Mouse (Mus musculus): ENCODE data around the gene Btg3.
A peak's percentile ranks its signal among the peaks of the same experiment; 100 is the strongest.

Btg3 gene

DNA sequence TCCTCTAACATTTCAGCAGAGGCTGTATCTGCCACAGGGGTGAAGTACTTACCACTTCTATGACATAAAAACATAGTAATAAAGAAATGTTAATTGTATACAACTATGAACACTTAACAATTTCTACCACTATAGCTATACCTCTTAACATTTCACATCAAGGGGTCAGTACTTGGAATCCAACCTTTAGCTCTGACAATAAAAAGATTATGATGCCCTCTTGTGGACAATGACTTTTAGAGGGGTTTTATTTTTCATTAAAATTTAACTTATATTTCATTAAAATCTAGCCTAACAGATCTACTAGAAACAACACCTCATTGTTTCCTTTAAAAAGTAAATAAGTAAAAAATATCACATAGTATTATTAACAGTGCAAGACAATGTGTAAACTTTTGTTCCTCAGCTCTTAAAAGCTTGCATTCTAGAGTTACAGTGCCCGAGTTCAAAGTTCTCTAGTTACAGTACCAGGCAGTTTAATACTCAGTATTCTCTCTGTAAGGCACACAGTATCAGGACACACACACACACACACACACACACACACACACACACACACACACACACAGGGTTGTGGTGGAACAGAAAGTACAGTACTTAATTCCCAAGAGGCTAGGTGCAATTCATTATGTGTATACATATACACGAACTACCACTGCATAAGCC lies 30.2 kb downstream of the Btg3 start:
- DNase-seq = no peak

DNA sequence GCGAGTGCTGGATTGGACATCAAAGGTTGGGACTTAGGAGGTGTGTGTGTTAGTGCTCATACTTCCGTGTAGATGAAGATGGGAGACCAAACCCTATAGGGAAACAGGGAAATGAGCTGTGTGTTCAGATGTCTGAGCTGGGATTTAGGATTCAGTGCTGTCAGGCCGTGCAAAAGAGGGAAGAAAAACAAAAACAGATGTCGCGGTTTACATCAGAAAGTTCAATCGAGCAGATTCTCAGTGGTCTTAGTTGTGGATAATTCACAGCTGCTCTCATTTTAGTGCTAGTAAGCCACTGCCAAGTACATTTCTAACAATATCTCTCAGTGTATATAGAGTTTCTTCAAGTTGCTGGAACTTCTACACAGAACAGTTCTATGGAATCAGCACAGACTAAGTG lies 33.2 kb downstream of the Btg3 start:
- no peak for DNase-seq

DNA sequence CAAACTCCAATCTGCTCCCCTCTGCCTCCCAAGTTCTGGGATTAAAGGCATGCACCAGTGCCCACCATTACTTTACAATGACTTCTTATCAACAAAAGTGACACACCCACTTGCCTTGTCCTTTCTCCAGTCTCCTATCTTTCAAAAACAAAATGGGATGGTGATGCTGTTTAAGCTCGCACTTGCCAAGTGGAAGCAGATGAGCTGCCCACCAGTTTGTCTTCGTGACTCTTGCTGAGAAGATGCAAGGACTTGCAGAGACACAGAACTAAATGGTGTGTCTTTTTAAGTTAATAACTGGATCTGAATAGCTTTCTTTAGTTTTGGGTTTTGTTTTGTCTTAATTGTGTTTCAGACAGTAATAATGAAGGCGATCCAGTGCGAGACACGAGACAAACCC lies 34.2 kb downstream of the Btg3 start:
- no peak for DNase-seq

DNA sequence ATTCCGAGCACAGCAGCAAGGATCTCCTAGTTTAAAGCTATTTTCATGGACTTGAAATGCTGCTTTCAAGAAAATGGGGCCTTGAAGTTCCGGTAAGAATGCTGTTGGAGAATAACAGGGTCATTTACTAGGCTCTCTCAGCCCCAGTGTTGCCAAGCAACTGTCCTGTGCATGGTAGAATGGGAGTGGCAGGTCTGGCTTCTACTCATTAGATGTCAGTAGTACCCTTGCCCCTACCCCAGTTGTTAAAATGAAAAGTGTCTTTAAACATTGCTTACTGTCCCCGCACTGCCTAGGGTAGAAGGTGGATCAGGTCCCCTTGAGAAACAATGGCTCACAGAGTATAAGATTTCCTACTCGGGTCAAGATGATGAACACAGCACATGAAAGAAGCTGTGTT lies 35.6 kb downstream of the Btg3 start:
- no peak for DNase-seq

DNA sequence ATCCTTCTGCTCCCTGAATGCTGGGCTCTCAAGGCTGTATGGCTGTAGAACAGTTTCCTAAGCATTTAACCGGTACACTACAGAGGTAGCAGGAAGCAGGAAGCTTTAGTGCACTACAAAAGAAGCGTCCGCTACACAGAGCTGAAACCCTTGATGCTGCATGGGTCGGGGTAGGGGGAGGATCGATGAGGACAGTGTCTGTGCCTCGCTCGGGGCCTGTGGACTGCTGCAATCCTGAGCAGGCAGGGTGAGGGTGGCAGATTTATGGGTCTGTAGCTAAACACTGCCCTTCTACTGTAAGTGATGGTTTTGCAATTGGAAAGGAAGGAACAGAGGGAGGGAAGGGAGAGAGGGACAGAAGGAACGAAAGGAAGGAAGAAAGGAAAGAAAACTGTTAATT lies 39.8 kb downstream of the Btg3 start:
- DNase-seq = no peak

DNA sequence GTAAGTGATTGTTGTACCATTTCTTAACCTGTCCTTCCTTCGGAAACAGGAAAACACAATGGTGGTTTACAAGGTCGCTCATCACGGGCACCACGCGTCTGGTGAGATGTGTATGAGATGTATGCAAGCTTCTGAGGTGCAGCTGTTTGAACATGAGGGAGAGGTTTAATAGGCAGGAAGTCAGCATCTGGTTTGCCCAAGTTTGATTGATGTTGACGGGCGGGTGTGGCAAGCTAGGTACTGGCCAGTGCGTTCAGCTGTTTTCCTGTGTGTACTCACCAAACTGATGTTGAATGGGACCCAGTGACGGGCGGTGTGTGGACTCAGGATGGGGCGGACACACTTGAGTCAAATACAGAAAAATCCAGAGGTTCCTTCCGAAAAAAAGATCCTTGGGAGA lies 49.0 kb downstream of the Btg3 start:
- no peak for DNase-seq

DNA sequence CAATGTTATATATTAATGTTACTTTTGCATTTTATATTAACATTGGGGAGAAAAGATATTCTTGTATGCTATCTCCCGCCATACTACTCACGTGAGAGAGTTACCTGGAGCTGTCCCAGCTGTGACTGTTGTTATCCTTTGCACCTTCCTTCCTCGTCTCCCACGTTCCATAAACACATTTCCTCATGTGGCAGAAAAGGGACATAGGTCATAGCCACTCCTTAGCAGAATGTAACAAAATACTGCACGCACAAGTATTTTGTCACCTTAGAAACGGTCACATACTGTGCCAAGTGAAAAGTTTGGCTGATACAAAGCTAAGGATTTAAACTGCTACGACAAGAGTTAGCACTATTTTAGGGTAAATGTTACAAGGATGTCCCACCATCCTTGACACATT lies 49.4 kb downstream of the Btg3 start:
- no peak for DNase-seq

DNA sequence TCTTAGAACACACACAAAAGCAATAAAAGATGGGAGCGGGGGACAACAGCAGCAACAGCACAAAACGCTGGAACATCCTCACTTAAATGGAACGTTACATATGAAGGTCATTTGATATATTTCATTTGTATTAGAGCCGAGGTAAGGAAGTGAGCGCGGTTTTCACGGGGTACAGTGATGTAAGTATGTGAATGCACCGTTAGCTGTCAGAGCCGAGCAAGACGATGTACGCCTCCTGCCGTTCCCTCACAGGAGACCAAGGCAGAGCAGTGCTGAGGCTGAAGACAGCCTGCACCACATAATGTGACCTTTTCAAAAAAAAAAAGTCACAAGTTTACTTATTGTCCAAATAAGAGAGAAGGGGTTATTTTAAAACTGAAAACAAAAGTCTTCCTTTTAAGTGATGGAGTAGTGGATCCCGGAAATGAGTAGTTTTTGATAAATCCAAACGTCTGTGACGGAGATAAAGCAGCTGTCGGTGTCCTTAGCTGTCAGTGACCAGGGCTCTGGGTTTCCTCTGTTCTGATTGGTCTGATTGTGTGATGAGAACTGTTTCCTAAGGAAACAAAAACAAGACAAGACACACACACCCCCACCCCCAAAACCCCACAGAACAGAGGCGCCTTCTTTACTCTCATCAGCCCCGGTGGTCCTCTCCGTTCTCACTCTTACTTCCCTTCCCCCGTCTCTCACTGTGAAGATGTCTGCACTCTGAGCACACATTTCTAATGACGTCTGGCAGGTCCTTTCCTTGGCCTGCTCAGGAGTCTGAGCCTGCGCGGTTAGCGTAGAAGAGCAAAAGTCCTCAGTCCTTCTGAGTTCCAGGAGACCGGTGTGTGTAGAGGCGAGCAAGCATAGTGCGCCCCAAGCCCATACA lies 50.8 kb downstream of the Btg3 start:
- no peak for DNase-seq

DNA sequence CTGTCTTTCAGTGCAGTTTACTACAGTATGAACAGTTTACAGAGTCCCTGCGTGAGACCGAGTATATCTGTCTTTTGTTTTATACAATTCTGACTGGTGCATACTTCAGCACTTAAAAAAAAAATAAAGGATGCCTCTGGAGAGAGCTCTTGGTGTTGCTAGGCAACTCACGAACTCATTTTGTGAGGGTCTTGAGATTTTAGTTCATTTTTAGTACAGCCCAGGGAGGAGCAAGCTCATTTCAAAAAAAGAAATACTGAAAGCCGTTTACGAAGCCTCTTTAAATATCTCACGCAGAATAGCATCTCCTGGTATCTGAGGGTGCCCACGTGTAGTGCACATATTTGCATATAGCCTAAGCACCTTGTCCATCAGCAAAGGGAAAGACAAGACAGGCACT lies 54.9 kb downstream of the Btg3 start:
- DNase-seq = no peak

DNA sequence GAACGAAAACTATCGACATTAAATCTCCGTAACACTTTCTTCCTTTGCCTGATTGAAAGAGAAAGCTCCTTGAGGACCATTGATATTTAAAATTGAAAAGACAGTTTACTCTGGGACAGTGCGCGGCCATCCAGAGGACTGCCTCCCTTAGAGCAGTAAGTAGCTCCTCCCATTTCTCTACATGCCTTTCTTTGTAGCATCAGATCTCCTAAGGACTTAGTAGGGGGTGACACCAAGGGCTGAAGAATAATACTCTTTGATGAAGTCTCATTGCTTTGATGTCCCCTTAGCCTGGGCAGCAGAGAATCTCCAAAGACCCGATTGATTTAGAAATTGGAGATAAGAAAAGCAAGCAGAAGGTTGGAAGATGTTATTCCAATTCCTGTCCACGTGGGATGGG lies 55.4 kb downstream of the Btg3 start:
- DNase-seq = no peak

DNA sequence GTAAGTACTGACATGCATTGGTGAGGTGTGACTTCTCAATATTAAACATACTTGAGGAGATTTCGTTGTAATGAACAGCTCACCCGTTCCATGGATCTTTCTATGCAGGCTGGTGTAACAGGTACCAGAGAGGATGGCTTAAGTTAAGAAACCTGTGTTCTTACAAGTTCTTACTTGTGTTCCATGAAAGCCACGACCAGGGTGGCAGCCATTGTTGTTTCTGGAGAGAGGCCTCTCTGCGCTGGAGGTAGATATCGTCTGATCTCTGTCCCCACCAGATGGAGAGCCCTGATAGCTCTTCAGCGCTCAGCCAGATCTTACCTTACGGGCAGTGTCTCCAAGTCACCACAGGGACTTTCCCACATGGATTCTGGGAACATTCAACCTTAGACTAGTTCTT lies 57.3 kb downstream of the Btg3 start:
- no peak for DNase-seq

DNA sequence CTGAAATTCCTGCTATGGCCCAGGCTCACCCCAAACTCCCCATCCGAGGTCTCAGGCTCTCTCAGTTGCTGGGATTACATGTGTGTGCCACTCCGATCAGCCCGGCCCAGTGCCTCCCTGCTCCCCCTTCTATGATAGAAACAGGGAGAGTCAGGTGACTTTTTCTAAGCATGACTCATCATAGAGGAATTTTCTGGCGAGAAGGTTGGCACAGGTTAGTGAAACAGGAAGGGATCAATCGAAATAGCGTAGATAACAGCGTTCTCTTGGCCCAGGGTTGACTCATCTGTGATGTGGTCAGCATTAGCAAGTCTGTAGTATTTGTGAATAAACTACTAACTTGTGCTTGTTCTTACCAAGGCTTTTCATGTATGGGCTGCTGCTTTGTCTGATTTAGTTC lies 59.0 kb downstream of the Btg3 start:
- no peak for DNase-seq

DNA sequence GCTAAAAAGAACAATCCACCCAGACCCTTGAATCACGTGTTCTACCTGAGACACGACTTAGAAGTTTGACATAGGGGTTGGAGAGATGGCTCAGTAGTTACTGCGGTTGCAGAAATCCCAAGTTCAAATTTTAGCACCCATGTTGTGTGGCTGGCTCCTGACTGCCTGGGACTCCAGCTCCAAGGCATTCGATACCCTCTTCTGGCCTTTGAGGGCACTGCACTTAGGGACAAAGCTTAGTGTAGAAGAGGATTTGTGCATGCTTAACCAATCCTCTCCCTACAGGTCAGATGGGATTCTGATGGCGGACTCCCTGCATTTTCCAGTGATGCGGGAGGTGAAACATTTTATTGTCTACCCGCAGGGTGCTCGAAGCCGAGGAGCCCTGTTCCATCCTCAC lies 60.1 kb downstream of the Btg3 start:
- DNase-seq = peak; percentile 54 to 73

DNA sequence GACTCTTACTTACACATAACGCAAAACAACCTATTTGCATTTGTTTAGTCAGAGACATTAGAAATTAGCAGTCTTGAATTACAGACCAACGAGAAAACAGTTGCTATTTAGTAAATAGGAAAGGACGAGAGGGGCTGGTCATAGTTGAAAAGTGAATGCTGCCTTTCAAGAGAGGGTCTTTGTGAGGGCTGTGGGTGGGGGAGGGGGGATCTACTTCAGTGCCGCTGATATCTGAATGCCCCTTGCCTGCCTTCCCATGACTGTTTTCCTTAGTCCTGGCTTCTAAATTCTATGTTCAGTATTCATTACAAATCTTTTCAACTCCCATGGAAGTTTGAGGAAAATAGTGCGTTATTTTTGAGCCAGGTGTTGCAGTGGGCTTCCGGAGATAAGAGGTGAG lies 63.0 kb downstream of the Btg3 start:
- DNase-seq = no peak

DNA sequence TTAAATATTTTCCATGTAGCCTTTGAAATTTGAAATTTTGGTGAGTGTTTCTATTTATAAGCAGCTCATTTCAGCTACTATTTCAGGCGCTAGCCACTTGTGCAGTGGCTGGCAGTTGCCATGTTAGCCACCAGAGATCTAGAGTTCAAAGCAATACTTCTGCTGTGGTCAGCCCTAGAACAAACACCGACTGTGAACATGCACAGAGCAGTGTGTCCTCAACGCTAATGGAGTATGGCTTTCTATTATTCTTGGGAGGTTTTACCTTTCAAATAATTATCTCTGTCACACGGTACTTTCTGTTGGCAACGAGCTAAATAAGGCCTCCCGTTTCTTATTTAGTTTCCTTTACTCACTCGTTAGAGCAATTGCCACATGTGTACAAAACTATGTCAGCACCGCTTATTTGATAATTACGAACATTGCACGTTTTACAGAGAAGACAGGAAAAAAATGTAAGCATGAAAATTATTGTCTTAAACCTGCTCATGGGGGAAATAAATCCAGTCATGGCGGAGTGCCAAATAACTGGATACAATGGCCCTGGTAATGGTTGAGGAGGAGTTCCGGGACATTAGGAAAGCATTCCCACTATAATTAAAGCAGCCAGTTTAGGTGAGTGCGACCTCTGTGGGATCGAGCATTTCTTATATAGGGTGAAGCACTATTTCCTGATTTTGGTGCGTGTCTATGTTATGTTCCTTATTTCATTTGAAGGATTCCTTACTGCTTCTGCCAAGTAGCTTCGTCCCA lies 63.7 kb downstream of the Btg3 start:
- no peak for DNase-seq

DNA sequence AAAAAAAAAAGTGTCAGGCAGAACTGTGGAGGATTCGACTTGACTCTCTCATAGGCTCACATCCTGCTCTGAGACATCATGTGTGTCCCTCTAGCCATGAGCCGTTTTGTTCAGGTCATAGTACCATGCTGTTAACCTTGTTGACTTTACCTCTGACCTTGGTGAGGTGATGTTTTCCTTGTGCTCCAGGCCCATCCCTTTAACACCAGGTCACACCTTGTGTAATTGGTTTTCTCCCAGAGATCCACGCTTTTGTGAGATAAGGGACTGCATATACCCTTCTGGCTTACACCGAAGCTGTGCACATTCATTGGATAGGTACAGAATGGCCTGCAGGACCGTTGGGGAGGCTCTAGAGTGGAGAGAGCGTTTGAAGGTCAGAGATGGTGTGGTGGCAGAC lies 67.7 kb downstream of the Btg3 start:
- DNase-seq = no peak

DNA sequence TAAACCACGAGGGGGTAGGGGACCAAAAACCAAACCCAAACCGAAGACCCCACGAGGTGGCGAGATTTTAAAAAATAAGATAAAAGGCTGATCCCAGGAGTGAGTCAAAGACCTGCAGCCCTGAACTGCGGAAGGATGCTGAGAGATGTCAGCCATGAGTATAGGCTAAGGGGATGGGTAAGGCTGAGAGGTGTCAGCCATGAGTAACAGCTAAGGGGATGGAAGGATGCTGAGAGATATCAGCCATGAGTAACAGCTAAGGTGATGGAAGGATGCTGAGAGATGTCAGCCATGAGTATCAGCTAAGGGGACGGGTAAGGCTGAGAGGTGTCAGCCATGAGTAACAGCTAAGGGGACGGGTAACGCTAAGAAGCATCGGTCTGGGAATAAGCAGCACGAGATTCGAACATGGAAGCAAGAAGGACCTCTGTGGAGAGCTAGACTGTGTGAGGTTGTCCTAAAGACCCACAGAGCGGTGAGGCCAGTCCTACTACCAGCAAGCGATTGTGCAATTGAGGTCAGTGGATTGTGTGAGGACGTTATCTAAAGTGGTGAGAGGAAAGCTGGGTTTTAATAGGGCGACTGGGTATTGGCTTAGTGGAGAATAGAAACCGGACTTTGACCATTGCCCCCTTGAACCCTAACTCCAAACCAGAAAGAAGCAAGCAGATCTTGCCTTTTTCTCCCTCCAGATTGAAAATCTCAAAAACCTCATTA lies 69.4 kb downstream of the Btg3 start:
- no peak for DNase-seq

DNA sequence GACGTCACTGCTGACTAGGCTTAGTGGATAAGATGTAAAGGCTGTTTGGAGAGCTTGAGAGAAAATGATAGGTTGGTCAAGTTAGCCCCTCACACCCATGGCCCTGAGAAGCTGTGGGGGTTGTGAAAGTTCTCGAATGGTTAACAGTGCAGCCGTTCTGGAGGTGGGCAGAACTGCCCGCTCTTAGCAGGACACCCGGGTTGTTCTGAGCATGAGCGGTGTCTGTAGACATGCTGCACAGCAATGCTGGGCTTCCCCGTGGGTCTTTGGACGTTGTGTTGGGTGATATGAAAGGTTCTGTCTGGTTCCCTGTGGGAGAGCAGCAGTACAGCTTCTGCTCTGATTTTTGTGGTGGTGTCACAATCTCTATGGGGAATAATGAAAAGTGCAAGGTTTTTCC lies 70.4 kb downstream of the Btg3 start:
- DNase-seq = no peak

DNA sequence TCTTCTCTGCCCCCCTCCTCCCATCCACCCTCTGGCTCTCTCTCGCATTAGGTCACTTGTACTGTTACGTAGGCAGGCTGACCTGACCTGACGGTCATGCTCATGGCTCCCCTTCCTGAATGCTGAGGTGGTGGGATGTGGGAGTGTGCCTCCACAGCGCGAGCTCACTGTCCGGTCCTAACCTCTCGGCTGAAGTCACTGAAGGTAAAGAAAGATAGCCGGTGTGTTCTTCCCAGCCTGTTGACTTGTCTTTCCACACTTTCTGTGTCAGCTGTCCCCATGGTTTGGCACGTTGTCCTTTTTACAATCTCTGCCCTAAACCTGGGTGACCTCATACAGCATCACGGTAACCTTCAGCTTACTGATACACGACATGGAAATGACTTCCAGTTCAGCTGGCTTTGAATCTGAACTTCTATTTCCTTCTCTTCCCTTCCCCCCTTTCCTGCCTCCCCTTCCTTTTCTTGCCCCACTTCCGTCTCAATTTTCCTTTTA lies 71.3 kb downstream of the Btg3 start:
- no peak for DNase-seq

DNA sequence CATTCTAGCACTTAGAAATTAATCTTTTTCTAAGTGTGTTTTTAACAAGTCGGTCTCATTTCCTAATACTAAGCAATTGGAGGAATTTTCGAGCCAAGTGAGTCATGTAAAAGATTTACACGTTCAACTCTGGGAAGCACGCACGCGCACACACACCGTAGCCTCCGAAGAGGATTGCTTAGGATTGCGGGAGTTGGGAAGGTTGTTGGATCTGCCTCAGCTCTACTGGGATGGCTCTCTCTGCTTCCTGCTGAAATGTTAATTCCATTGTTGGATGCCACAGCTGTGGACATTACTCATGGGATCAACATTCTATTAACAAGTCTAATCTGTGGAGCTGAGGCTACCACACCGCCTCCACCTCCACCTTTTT lies 74.3 kb downstream of the Btg3 start:
- peak; percentile 34 to 58 for DNase-seq

DNA sequence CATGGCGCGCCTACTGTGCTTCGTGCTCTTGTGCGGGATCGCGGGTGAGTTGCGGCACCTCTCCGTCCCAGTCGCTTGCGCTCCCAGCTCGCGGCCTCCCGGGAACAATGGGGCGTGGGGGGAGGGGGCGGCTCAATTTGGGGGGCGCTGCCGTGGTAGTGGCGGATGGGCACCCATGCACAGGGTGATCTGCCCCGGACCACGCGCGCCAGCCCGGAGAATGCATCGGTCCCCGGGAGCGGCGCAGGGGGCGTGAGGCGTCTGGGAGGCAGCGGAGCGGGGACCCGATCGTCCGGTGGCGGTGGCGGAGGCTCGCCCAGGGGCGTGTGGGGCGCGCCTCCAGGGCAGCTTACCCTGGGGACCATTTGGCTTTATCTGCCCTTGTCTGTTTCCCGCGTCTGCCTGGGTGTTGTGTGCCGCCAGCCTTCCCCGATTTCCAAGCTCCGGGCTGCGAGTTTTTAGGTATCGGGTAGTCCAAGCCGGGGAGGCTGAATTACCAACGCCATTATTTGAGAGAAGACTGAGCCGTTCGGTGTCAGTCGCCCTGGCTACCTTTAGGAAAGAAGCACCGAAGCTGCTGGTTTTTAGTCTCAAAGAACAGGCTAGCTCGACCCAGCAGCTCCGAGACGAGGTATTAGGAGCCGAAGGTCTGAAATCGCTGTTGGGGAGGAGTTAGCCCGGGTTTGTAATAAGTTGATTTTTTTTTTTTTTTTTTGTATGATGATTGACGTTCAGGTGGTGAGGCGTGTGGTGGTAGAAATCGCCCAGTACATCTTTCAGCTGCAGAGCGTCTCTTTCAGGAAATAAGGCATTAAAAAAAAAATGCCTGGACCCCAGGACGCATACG lies 74.9 kb downstream of the Btg3 start:
- peak; percentile 61 for DNase-seq

DNA sequence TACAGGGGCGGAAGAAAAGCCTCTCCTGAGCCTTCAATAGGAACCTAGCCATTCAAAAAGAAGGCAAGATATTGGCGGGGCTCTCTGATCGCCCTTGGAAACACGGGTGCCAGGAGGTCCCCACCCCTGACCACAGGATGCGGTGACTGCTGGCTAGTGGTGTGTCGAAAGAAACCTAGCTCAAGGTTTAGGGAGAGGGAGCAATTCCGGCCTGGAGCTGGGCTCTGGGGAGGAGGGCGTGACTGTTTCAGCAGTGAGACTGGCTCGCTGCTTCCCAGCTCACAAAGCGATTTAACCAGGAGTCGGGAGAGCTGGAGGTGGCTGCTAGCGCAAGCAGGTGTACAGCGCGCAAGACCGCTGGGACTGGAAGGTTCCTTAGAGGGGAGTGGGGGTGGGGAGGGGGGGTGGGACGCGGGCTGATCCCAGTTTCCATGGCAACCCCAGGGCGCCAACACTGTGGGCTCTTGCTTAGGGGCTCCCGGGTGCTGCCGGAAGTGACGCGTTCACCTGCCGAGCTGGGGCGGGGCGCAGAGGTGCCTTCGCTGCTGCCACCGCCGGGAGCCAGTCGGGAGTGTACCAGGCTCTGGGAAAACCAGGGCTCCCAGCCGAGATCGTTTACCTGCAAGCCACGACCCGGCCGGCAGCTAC lies 75.7 kb downstream of the Btg3 start, which contains the start of gene Cxadr:
Gene Cxadr (plus strand): TSS at position 307 of the 648 bp plus-strand sequence.
- peak; percentile 85 to 88 for DNase-seq

Data from cerebellum, postnatal 25 days (tissue).